Mouse (Mus musculus): ENCODE results near the gene Tfap2b. TPM values are rescaled to one million over a fixed set of nuclear protein-coding genes. Genes with fewer than 3 reads are reported as not detected.

Gene Tfap2b
- polyA plus RNA-seq, 1 experiment, result 5.9 TPM

GRCm38 (mm10) chr1:19230926-19231573, 22.3 kb downstream of the Tfap2b start:
- Histone ChIP-seq H3K27me3 (ENCODE audit: control insufficient read depth, insufficient read depth, low read length) (no peaks in the 10 kb centered on the region; the same call in 1 of the 2 replicates), H3K36me3 (ENCODE audit: control insufficient read depth, insufficient read depth, low read length) (no peaks in the 10 kb centered on the region), H3K4me3 (ENCODE audit: control insufficient read depth, insufficient read depth, low read length) (no peak overlapping the region), H3K27ac (ENCODE audit: control insufficient read depth, insufficient read depth, low read length) (no peak overlapping the region), H3K4me1 (replicated peaks; ENCODE audit: control insufficient read depth, insufficient read depth, low read length) (no peaks in the 10 kb centered on the region)
- TF ChIP-seq POLR2A (IDR thresholded peaks at IDR 0.05; ENCODE audit: control insufficient read depth, extremely low read depth, insufficient read depth, low read length, poor library complexity) (no peak), CTCF (IDR thresholded peaks at IDR 0.05; ENCODE audit: borderline replicate concordance, control insufficient read depth, extremely low read depth, insufficient read depth, low read length, poor library complexity) (no peak)
- DNase-seq, result no peak
- 4% methylated on average over 16 of the region's 16 CpGs for WGBS

GRCm38 (mm10) chr1:19231574-19232080, 22.9 kb downstream of the Tfap2b start:
- 8% methylated on average over 16 of the region's 16 CpGs for WGBS
- Histone ChIP-seq H3K27ac (ENCODE audit: control insufficient read depth, insufficient read depth, low read length) (no peak overlapping the region), H3K4me3 (ENCODE audit: control insufficient read depth, insufficient read depth, low read length) (no peak overlapping the region), H3K36me3 (ENCODE audit: control insufficient read depth, insufficient read depth, low read length) (no peaks in the 10 kb centered on the region), H3K27me3 (ENCODE audit: control insufficient read depth, insufficient read depth, low read length) (no peaks in the 10 kb centered on the region; the same call in 1 of the 2 replicates), H3K4me1 (replicated peaks; ENCODE audit: control insufficient read depth, insufficient read depth, low read length) (no peaks in the 10 kb centered on the region)
- no peak for TF ChIP-seq POLR2A (IDR thresholded peaks at IDR 0.05; ENCODE audit: control insufficient read depth, extremely low read depth, insufficient read depth, low read length, poor library complexity)
- TF ChIP-seq CTCF (IDR thresholded peaks at IDR 0.05; ENCODE audit: borderline replicate concordance, control insufficient read depth, extremely low read depth, insufficient read depth, low read length, poor library complexity), result no peak
- DNase-seq, result no peak

GRCm38 (mm10) chr1:19232743-19233142, 24.0 kb downstream of the Tfap2b start:
- TF ChIP-seq CTCF (IDR thresholded peaks at IDR 0.05; ENCODE audit: borderline replicate concordance, control insufficient read depth, extremely low read depth, insufficient read depth, low read length, poor library complexity) (no peak), POLR2A (IDR thresholded peaks at IDR 0.05; ENCODE audit: control insufficient read depth, extremely low read depth, insufficient read depth, low read length, poor library complexity) (no peak)
- no peaks in the 10 kb centered on the region for H3K4me1 ChIP-seq (replicated peaks; ENCODE audit: control insufficient read depth, insufficient read depth, low read length)
- 4% methylated on average over 1 of the region's 1 CpGs for WGBS
- H3K4me3 ChIP-seq (ENCODE audit: control insufficient read depth, insufficient read depth, low read length), result no peak overlapping the region
- H3K36me3 ChIP-seq (ENCODE audit: control insufficient read depth, insufficient read depth, low read length), result no peaks in the 10 kb centered on the region
- no peak overlapping the region for H3K27ac ChIP-seq (ENCODE audit: control insufficient read depth, insufficient read depth, low read length)
- H3K27me3 ChIP-seq (ENCODE audit: control insufficient read depth, insufficient read depth, low read length), result no peaks in the 10 kb centered on the region
- DNase-seq, result no peak

GRCm38 (mm10) chr1:19233857-19234256, 25.1 kb downstream of the Tfap2b start:
- Histone ChIP-seq H3K36me3 (ENCODE audit: control insufficient read depth, insufficient read depth, low read length) (no peaks in the 10 kb centered on the region), H3K27ac (ENCODE audit: control insufficient read depth, insufficient read depth, low read length) (no peak overlapping the region), H3K4me1 (replicated peaks; ENCODE audit: control insufficient read depth, insufficient read depth, low read length) (no peaks in the 10 kb centered on the region), H3K27me3 (ENCODE audit: control insufficient read depth, insufficient read depth, low read length) (no peaks in the 10 kb centered on the region), H3K4me3 (ENCODE audit: control insufficient read depth, insufficient read depth, low read length) (no peak overlapping the region)
- WGBS, result 9% methylated on average over 19 of the region's 19 CpGs
- TF ChIP-seq POLR2A (IDR thresholded peaks at IDR 0.05; ENCODE audit: control insufficient read depth, extremely low read depth, insufficient read depth, low read length, poor library complexity) (no peak), CTCF (IDR thresholded peaks at IDR 0.05; ENCODE audit: borderline replicate concordance, control insufficient read depth, extremely low read depth, insufficient read depth, low read length, poor library complexity) (no peak)
- no peak for DNase-seq

GRCm38 (mm10) chr1:19234432-19235205, 25.9 kb downstream of the Tfap2b start:
- 4% methylated on average over 31 of the region's 31 CpGs for WGBS
- Histone ChIP-seq H3K4me3 (ENCODE audit: control insufficient read depth, insufficient read depth, low read length) (no peak overlapping the region), H3K36me3 (ENCODE audit: control insufficient read depth, insufficient read depth, low read length) (no peaks in the 10 kb centered on the region), H3K4me1 (replicated peaks; ENCODE audit: control insufficient read depth, insufficient read depth, low read length) (no peaks in the 10 kb centered on the region), H3K27ac (ENCODE audit: control insufficient read depth, insufficient read depth, low read length) (no peak overlapping the region), H3K27me3 (ENCODE audit: control insufficient read depth, insufficient read depth, low read length) (no peaks in the 10 kb centered on the region)
- DNase-seq, result no peak
- TF ChIP-seq CTCF (IDR thresholded peaks at IDR 0.05; ENCODE audit: borderline replicate concordance, control insufficient read depth, extremely low read depth, insufficient read depth, low read length, poor library complexity) (no peak), POLR2A (IDR thresholded peaks at IDR 0.05; ENCODE audit: control insufficient read depth, extremely low read depth, insufficient read depth, low read length, poor library complexity) (no peak)

- H3K36me3 ChIP-seq (ENCODE audit: control insufficient read depth, insufficient read depth, low read length), result no peaks in the 10 kb centered on the region
- no peak overlapping the region for H3K27ac ChIP-seq (ENCODE audit: control insufficient read depth, insufficient read depth, low read length)
- H3K4me1 ChIP-seq (replicated peaks; ENCODE audit: control insufficient read depth, insufficient read depth, low read length), result no peaks in the 10 kb centered on the region
- no peak for DNase-seq
- H3K4me3 ChIP-seq (ENCODE audit: control insufficient read depth, insufficient read depth, low read length), result no peak overlapping the region
- 5% methylated on average over 5 of the region's 5 CpGs for WGBS
- H3K27me3 ChIP-seq (ENCODE audit: control insufficient read depth, insufficient read depth, low read length), result no peaks in the 10 kb centered on the region
- TF ChIP-seq CTCF (IDR thresholded peaks at IDR 0.05; ENCODE audit: borderline replicate concordance, control insufficient read depth, extremely low read depth, insufficient read depth, low read length, poor library complexity) (no peak), POLR2A (IDR thresholded peaks at IDR 0.05; ENCODE audit: control insufficient read depth, extremely low read depth, insufficient read depth, low read length, poor library complexity) (no peak)
Observed at GRCm38 (mm10) chr1:19236051-19236450, 27.3 kb downstream of the Tfap2b start.

All from thymus, adult 2 months (tissue).